Mouse (Mus musculus) limb, embryonic 15.5 days (tissue): Measurements from ENCODE around the gene Fmod. TPM values are rescaled to one million over a fixed set of nuclear protein-coding genes. Genes with fewer than 3 reads are reported as not detected.
A peak's percentile ranks its signal among the peaks of the same experiment; 100 is the strongest.

ENCODE experiments used
- ATAC-seq: fragments of 200-750 bp; cut with Nextera tagmentation; 2 replicates; pipeline ENCODE4 v1.8.0; 2017; ENCODE audit warnings: low read depth, moderate TSS enrichment; ENCODE audit not compliant: insufficient number of reproducible peaks, low FRiP score, low TSS enrichment
- H3K27ac ChIP-seq: fragments of 300-500 bp; sonication (generic); 2 replicates; pipeline ENCODE4 v1.5.1; 2015; ENCODE audit warnings: moderate library complexity, mild to moderate bottlenecking, inconsistent platforms
- H3K27me3 ChIP-seq: fragments of 300-500 bp; sonication (generic); 2 replicates; pipeline ENCODE4 v1.6.1; 2015; ENCODE audit warnings: inconsistent platforms
- H3K36me3 ChIP-seq: fragments of 300-500 bp; sonication (generic); 2 replicates; pipeline ENCODE4 v1.6.1; 2015; ENCODE audit warnings: inconsistent platforms
- H3K4me1 ChIP-seq: fragments of 300-500 bp; sonication (generic); 2 replicates; pipeline ENCODE4 v1.6.1; 2015; ENCODE audit warnings: inconsistent platforms
- H3K4me2 ChIP-seq: fragments of 300-500 bp; sonication (generic); 2 replicates; pipeline ENCODE4 v1.6.1; 2015; ENCODE audit warnings: mild to moderate bottlenecking, inconsistent platforms
- H3K4me3 ChIP-seq: fragments of 300-500 bp; sonication (generic); 2 replicates; pipeline ENCODE4 v1.5.1; 2015; ENCODE audit warnings: mild to moderate bottlenecking, inconsistent platforms
- H3K9ac ChIP-seq: fragments of 300-500 bp; sonication (generic); 2 replicates; pipeline ENCODE4 v1.6.1; 2015; ENCODE audit warnings: inconsistent platforms
- H3K9me3 ChIP-seq: fragments of 300-500 bp; sonication (generic); 2 replicates; pipeline ENCODE4 v1.6.1; 2016; ENCODE audit warnings: inconsistent platforms
- WGBS: fragments of 180-500 bp; shearing (Covaris S2); methylation state at CpG from one replicate; pipeline ENCODE4 v1.1.7; 2015; 5-methylcytosine and 5-hydroxymethylcytosine counted together
- polyA plus RNA-seq: library from polyadenylated mRNA; unstranded; fragments of >200 nt; fragmentation: Nextera tagmentation; extraction: Ambion mirVana; gene quantifications from 2 replicates; pipeline ENCODE4 v1.2.1, GENCODE M21; 2015

Gene Fmod
- polyA plus RNA-seq, 1 experiment from 2014 or later, result 147 TPM

GRCm38 (mm10) chr1:134058870-134059269, 21.8 kb downstream of the Fmod start:
- Histone ChIP-seq H3K36me3 (no peaks in the 10 kb centered on the region), H3K9ac (no peak overlapping the region), H3K9me3 (no peaks in the 10 kb centered on the region), H3K27me3 (no peaks in the 10 kb centered on the region), H3K4me3 (no peak overlapping the region), H3K4me2 (no peak overlapping the region), H3K4me1 (peaks cover 40% of the 10 kb centered on the region), H3K27ac (no peak overlapping the region)
- no peak for ATAC-seq
- 56% methylated on average over 6 of the region's 6 CpGs for WGBS

- Histone ChIP-seq H3K27me3 (no peaks in the 10 kb centered on the region), H3K36me3 (no peaks in the 10 kb centered on the region), H3K4me3 (peak overlapping the region; percentile 35; the same call in 1 of the 2 replicates), H3K4me2 (peak overlapping the region; percentile 68), H3K4me1 (peaks cover 48% of the 10 kb centered on the region), H3K27ac (peak overlapping the region; percentile 95), H3K9ac (0 out of 2 replicates have a peak overlapping the region, but pooled peaks have one; percentile 2), H3K9me3 (no peaks in the 10 kb centered on the region)
- 66% methylated on average over 16 of the region's 16 CpGs for WGBS
- ATAC-seq, result no peak
Measured at GRCm38 (mm10) chr1:134059739-134060695, 23.0 kb downstream of the Fmod start.

GRCm38 (mm10) chr1:134060849-134061569, 24.0 kb downstream of the Fmod start:
- Histone ChIP-seq H3K27ac (peak overlapping the region; percentile 95), H3K4me1 (peaks cover 58% of the 10 kb centered on the region), H3K4me2 (peak overlapping the region; percentile 68), H3K27me3 (no peaks in the 10 kb centered on the region), H3K4me3 (peak overlapping the region; percentile 35), H3K9me3 (no peaks in the 10 kb centered on the region), H3K36me3 (no peaks in the 10 kb centered on the region), H3K9ac (peak overlapping the region; percentile 26; the same call in 1 of the 2 replicates)
- peak; percentile 92 for ATAC-seq
- 2% methylated on average over 31 of the region's 31 CpGs for WGBS

- H3K4me2 ChIP-seq, result no peak overlapping the region
Measured at GRCm38 (mm10) chr1:134061915-134062314, 24.9 kb downstream of the Fmod start.

GRCm38 (mm10) chr1:134062411-134063085, 25.5 kb downstream of the Fmod start:
- ATAC-seq, result no peak
- no peaks in the 10 kb centered on the region for H3K36me3 ChIP-seq
- H3K9me3 ChIP-seq, result no peaks in the 10 kb centered on the region
- WGBS, result 6% methylated on average over 11 of the region's 11 CpGs
- H3K27me3 ChIP-seq, result no peaks in the 10 kb centered on the region
- peak overlapping the region; percentile 95 for H3K27ac ChIP-seq
- no peak overlapping the region for H3K4me3 ChIP-seq
- peak overlapping the region; percentile 38 for H3K4me2 ChIP-seq
- H3K4me1 ChIP-seq, result peaks cover 67% of the 10 kb centered on the region
- peak overlapping the region; percentile 27; the same call in 1 of the 2 replicates for H3K9ac ChIP-seq

More at GRCm38 (mm10) chr1:134061915-134062314, 24.9 kb downstream of the Fmod start:
- H3K4me1 ChIP-seq, result peaks cover 62% of the 10 kb centered on the region
- no peaks in the 10 kb centered on the region for H3K9me3 ChIP-seq
- ATAC-seq, result no peak
- H3K36me3 ChIP-seq, result no peaks in the 10 kb centered on the region
- 52% methylated on average over 3 of the region's 3 CpGs for WGBS
- no peak overlapping the region for H3K9ac ChIP-seq
- H3K27ac ChIP-seq, result peak overlapping the region; percentile 95
- H3K27me3 ChIP-seq, result no peaks in the 10 kb centered on the region
- H3K4me3 ChIP-seq, result no peak overlapping the region

- whole genome bisulfite sequencing, result 4% methylated on average over 32 of the region's 33 CpGs
- Histone ChIP-seq H3K9me3 (no peaks in the 10 kb centered on the region), H3K4me3 (0 out of 2 replicates have a peak overlapping the region, but pooled peaks have one; percentile 2), H3K4me1 (peaks cover 67% of the 10 kb centered on the region), H3K36me3 (no peaks in the 10 kb centered on the region), H3K4me2 (peak overlapping the region; percentile 38), H3K27ac (peak overlapping the region; percentile 95), H3K9ac (peak overlapping the region; percentile 27), H3K27me3 (no peaks in the 10 kb centered on the region)
- peak; percentile 22; the same call in 1 of the 2 replicates for ATAC-seq
Measured at GRCm38 (mm10) chr1:134063086-134063772, 26.2 kb downstream of the Fmod start.

- Histone ChIP-seq H3K27ac (peak overlapping the region; percentile 95), H3K4me3 (no peak overlapping the region), H3K9me3 (no peaks in the 10 kb centered on the region), H3K9ac (peak overlapping the region; percentile 27; the same call in 1 of the 2 replicates), H3K4me2 (peak overlapping the region; percentile 38), H3K4me1 (peaks cover 67% of the 10 kb centered on the region), H3K27me3 (no peaks in the 10 kb centered on the region), H3K36me3 (no peaks in the 10 kb centered on the region)
- ATAC-seq, result no peak
- WGBS, result 22% methylated on average over 9 of the region's 9 CpGs
Measured at GRCm38 (mm10) chr1:134063773-134064125, 26.7 kb downstream of the Fmod start.

- H3K27me3 ChIP-seq, result no peaks in the 10 kb centered on the region
- H3K4me3 ChIP-seq, result no peak overlapping the region
- no peaks in the 10 kb centered on the region for H3K36me3 ChIP-seq
- no peak overlapping the region for H3K9ac ChIP-seq
- ATAC-seq, result no peak
- no peak overlapping the region for H3K4me2 ChIP-seq
- H3K4me1 ChIP-seq, result peaks cover 67% of the 10 kb centered on the region
- no peaks in the 10 kb centered on the region for H3K9me3 ChIP-seq
- 86% methylated on average over 2 of the region's 2 CpGs for WGBS
- H3K27ac ChIP-seq, result peak overlapping the region; percentile 95
Measured at GRCm38 (mm10) chr1:134064296-134064831, 27.3 kb downstream of the Fmod start.

- Histone ChIP-seq H3K9ac (no peak overlapping the region), H3K4me3 (no peak overlapping the region), H3K27ac (peak overlapping the region; percentile 57; the same call in 1 of the 2 replicates), H3K9me3 (no peaks in the 10 kb centered on the region), H3K36me3 (no peaks in the 10 kb centered on the region), H3K4me2 (no peak overlapping the region), H3K4me1 (peaks cover 65% of the 10 kb centered on the region), H3K27me3 (no peaks in the 10 kb centered on the region)
- 62% methylated on average over 4 of the region's 4 CpGs for WGBS
- no peak for ATAC-seq
Measured at GRCm38 (mm10) chr1:134065241-134065809, 28.3 kb downstream of the Fmod start.

GRCm38 (mm10) chr1:134066554-134066953, 29.5 kb downstream of the Fmod start:
- H3K27me3 ChIP-seq, result no peaks in the 10 kb centered on the region
- no peak overlapping the region for H3K4me2 ChIP-seq
- H3K4me3 ChIP-seq, result no peak overlapping the region
- no peaks in the 10 kb centered on the region for H3K9me3 ChIP-seq
- no peaks in the 10 kb centered on the region for H3K36me3 ChIP-seq
- peaks cover 65% of the 10 kb centered on the region for H3K4me1 ChIP-seq
- H3K27ac ChIP-seq, result peak overlapping the region; percentile 2; the same call in 1 of the 2 replicates
- no peak overlapping the region for H3K9ac ChIP-seq
- 49% methylated on average over 3 of the region's 3 CpGs for WGBS
- no peak for ATAC-seq
